Mouse (Mus musculus): ENCODE data around the gene Mfsd12. TPM values are rescaled to one million over a fixed set of nuclear protein-coding genes. Genes with fewer than 3 reads are reported as not detected.

Mfsd12 gene
- total and polyA plus RNA-seq, 3 experiments, result 5.2 to 9.5 (median 7.4) TPM

GRCm38 (mm10) chr10:81329194-81329975 is 27.9 kb upstream of the Mfsd12 start:
- Histone ChIP-seq H3K9ac (ENCODE audit: insufficient read depth, low read depth) (no peak overlapping the region), H3K4me1 (ENCODE audit: control insufficient read depth in 1 of 2, insufficient read depth in 2 of 2) (peaks cover 6 to 24% of the 10 kb centered on the region in 2 experiments)

GRCm38 (mm10) chr10:81330007-81330406 is 27.3 kb upstream of the Mfsd12 start:
- Histone ChIP-seq H3K27ac (ENCODE audit: insufficient read depth, low read depth) (no peak overlapping the region), H3K4me2 (ENCODE audit: insufficient read depth, low read depth, poor library complexity, severe bottlenecking) (no peak overlapping the region), H3K9me3 (replicated peaks; ENCODE audit: low read length) (no peaks in the 10 kb centered on the region), H3K79me2 (replicated peaks; ENCODE audit: control insufficient read depth, extremely low read depth, insufficient read depth, poor library complexity, severe bottlenecking) (no peaks in the 10 kb centered on the region), H3K36me3 (replicated peaks in 1 of 2; ENCODE audit: control insufficient read depth in 1 of 2, insufficient read depth in 1 of 2, low read length in 1 of 2) (peaks cover 23 to 55% of the 10 kb centered on the region in 2 experiments), H3K4me1 (ENCODE audit: control insufficient read depth in 1 of 2, insufficient read depth in 2 of 2) (peaks cover 6 to 24% of the 10 kb centered on the region in 2 experiments), H3K9ac (ENCODE audit: insufficient read depth, low read depth) (no peak overlapping the region), H3K4me3 (replicated peaks in 1 of 3; ENCODE audit: low read depth in 2 of 3, low read length in 2 of 3, poor library complexity in 1 of 3) (no peak overlapping the region), H3K27me3 (replicated peaks) (no peaks in the 10 kb centered on the region)
- TF ChIP-seq JUN (IDR thresholded peaks at IDR 0.05; ENCODE audit: insufficient read depth, low read depth, low read length), result no peak
- TF ChIP-seq EP300 (IDR thresholded peaks at IDR 0.05; ENCODE audit: low read length), result no peak
- no peak for TF ChIP-seq ZMIZ1 (IDR thresholded peaks at IDR 0.05; ENCODE audit: low read depth, low read length)
- TF ChIP-seq MAFK (IDR thresholded peaks at IDR 0.05; ENCODE audit: insufficient replicate concordance, low read length), result no peak
- TF ChIP-seq MEF2A (IDR thresholded peaks at IDR 0.05; ENCODE audit: borderline replicate concordance, low read depth, low read length), result no peak
- no peak for TF ChIP-seq BHLHE40 (IDR thresholded peaks at IDR 0.05; ENCODE audit: low read depth, low read length)
- no peak for TF ChIP-seq MAX (IDR thresholded peaks at IDR 0.05; ENCODE audit: low read length)
- TF ChIP-seq ZNF384 (IDR thresholded peaks at IDR 0.05; ENCODE audit: low read depth, low read length), result no peak
- no peak for TF ChIP-seq JUND (conservative IDR thresholded peaks at IDR 0.05; ENCODE audit: low read depth, low read length)
- TF ChIP-seq POLR2AphosphoS2 (IDR thresholded peaks at IDR 0.05; ENCODE audit: low read depth, low read length), result no peak
- TF ChIP-seq MXI1 (IDR thresholded peaks at IDR 0.05; ENCODE audit: low read depth, low read length), result no peak
- TF ChIP-seq HCFC1 (IDR thresholded peaks at IDR 0.05; ENCODE audit: low read depth, low read length), result no peak
- TF ChIP-seq ZKSCAN1 (IDR thresholded peaks at IDR 0.05; ENCODE audit: borderline replicate concordance, low read depth, low read length), result no peak
- no peak for TF ChIP-seq SMC3 (IDR thresholded peaks at IDR 0.05; ENCODE audit: low read depth, low read length)
- no peak for TF ChIP-seq USF1 (IDR thresholded peaks at IDR 0.05; ENCODE audit: low read depth, low read length)
- TF ChIP-seq CHD2 (IDR thresholded peaks at IDR 0.05; ENCODE audit: low read length), result no peak
- no peak for TF ChIP-seq CTCF (conservative IDR thresholded peaks at IDR 0.05 in 1 of 2, IDR thresholded peaks at IDR 0.05 in 1 of 2; ENCODE audit: low read depth in 2 of 2, low read length in 2 of 2)
- no peak for TF ChIP-seq USF2 (conservative IDR thresholded peaks at IDR 0.05; ENCODE audit: low read depth, low read length)
- no peak for TF ChIP-seq GABPA (IDR thresholded peaks at IDR 0.05; ENCODE audit: insufficient replicate concordance, low read depth, low read length)
- dilution Hi-C loops (cut with MboI; ENCODE audit: extremely low pct_ligation_motif_present, extremely low pct_unique_long_range_greater_than_20kb, low sequenced_read_pairs), result no loop called here
- DNase-seq (ENCODE audit: extremely low read depth), result no peak
- in situ Hi-C loops (cut with MboI; ENCODE audit: low pct_ligation_motif_present, low pct_unique_long_range_greater_than_20kb, low sequenced_read_pairs), result no loop called here

More at GRCm38 (mm10) chr10:81329194-81329975, 27.9 kb upstream of the Mfsd12 start:
- Histone ChIP-seq H3K4me3 (replicated peaks in 1 of 3; ENCODE audit: low read depth in 2 of 3, low read length in 2 of 3, poor library complexity in 1 of 3) (no peak overlapping the region), H3K4me2 (ENCODE audit: insufficient read depth, low read depth, poor library complexity, severe bottlenecking) (no peak overlapping the region), H3K36me3 (replicated peaks in 1 of 2; ENCODE audit: control insufficient read depth in 1 of 2, insufficient read depth in 1 of 2, low read length in 1 of 2) (peaks cover 29 to 61% of the 10 kb centered on the region in 2 experiments), H3K79me2 (replicated peaks; ENCODE audit: control insufficient read depth, extremely low read depth, insufficient read depth, poor library complexity, severe bottlenecking) (no peaks in the 10 kb centered on the region), H3K9me3 (replicated peaks; ENCODE audit: low read length) (no peaks in the 10 kb centered on the region), H3K27ac (ENCODE audit: insufficient read depth, low read depth) (no peak overlapping the region), H3K27me3 (replicated peaks) (no peaks in the 10 kb centered on the region)
- dilution Hi-C loops (cut with MboI; ENCODE audit: extremely low pct_ligation_motif_present, extremely low pct_unique_long_range_greater_than_20kb, low sequenced_read_pairs) (no loop called here), in situ Hi-C loops (cut with MboI; ENCODE audit: low pct_ligation_motif_present, low pct_unique_long_range_greater_than_20kb, low sequenced_read_pairs) (no loop called here)
- DNase-seq (ENCODE audit: extremely low read depth), result no peak
- no peak for TF ChIP-seq EP300 (IDR thresholded peaks at IDR 0.05; ENCODE audit: low read length)
- TF ChIP-seq ZKSCAN1 (IDR thresholded peaks at IDR 0.05; ENCODE audit: borderline replicate concordance, low read depth, low read length), result no peak
- no peak for TF ChIP-seq POLR2AphosphoS2 (IDR thresholded peaks at IDR 0.05; ENCODE audit: low read depth, low read length)
- no peak for TF ChIP-seq MYC (IDR thresholded peaks at IDR 0.05; ENCODE audit: low read depth, low read length)
- TF ChIP-seq MAX (IDR thresholded peaks at IDR 0.05; ENCODE audit: low read length), result no peak
- TF ChIP-seq NRF1 (IDR thresholded peaks at IDR 0.05; ENCODE audit: low read depth, low read length), result no peak
- TF ChIP-seq USF1 (IDR thresholded peaks at IDR 0.05; ENCODE audit: low read depth, low read length), result no peak
- no peak for TF ChIP-seq E2F4 (IDR thresholded peaks at IDR 0.05; ENCODE audit: insufficient replicate concordance, low read depth, low read length)
- TF ChIP-seq ETS1 (conservative IDR thresholded peaks at IDR 0.05; ENCODE audit: low read depth, low read length), result no peak
- TF ChIP-seq ZC3H11A (IDR thresholded peaks at IDR 0.05; ENCODE audit: low read depth, low read length), result no peak
- TF ChIP-seq CTCF (conservative IDR thresholded peaks at IDR 0.05 in 1 of 2, IDR thresholded peaks at IDR 0.05 in 1 of 2; ENCODE audit: low read depth in 2 of 2, low read length in 2 of 2), result no peak
- no peak for TF ChIP-seq UBTF (IDR thresholded peaks at IDR 0.05; ENCODE audit: low read depth, low read length)
- TF ChIP-seq CHD1 (IDR thresholded peaks at IDR 0.05; ENCODE audit: low read depth, low read length), result no peak
- no peak for TF ChIP-seq MAFK (IDR thresholded peaks at IDR 0.05; ENCODE audit: insufficient replicate concordance, low read length)
- no peak for TF ChIP-seq RCOR1 (conservative IDR thresholded peaks at IDR 0.05; ENCODE audit: low read depth, low read length)
- no peak for TF ChIP-seq ELF1 (IDR thresholded peaks at IDR 0.05; ENCODE audit: low read depth, low read length)
- no peak for TF ChIP-seq RAD21 (IDR thresholded peaks at IDR 0.05; ENCODE audit: low read depth, low read length)
